Mouse (Mus musculus) erythroblast, adult 5-6 weeks (primary cell): ENCODE results near the gene Pkp4. TPM values are rescaled to one million over a fixed set of nuclear protein-coding genes. Genes with fewer than 3 reads are reported as not detected.

Experiments used
- ATAC-seq: replicated peaks from 2 replicates; pipeline ENCODE4 v1.8.0; 2016; ENCODE audit warnings: moderate number of reproducible peaks, mild to moderate bottlenecking, moderate TSS enrichment, inconsistent platforms; ENCODE audit not compliant: poor library complexity, low FRiP score, severe bottlenecking
- total RNA-seq, 2 experiments: library from RNA; stranded (forward) in 1 of 2; stranded (reverse) in 1 of 2; fragments of 150-400 nt in 1 of 2; fragments of 200-764, 138-1000 nt in 1 of 2; gene quantifications; 2 replicates each; pipeline versions ENCODE4 v1.2.3 to v1.2.4; 2015 to 2017; ENCODE audit warnings: low replicate concordance in 2 of 2

Pkp4 gene
- total RNA-seq, 2 experiments from 2014 or later, result 8.1 to 9.6 TPM

DNA sequence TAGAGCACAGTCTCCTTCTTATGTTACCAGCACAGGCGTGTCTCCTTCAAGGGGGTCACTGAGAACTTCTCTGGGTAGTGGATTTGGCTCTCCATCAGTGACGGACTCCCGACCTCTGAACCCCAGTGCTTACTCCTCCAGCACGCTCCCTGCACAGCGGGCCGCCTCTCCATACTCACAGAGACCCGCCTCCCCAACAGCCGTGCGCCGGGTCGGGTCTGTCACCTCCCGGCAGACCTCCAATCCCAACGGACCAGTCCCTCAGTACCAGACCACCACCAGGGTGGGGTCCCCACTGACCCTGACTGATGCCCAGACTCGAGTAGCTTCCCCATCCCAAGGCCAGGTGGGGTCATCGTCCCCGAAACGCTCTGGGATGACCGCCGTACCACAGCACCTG lies 147.4 kb downstream of the Pkp4 start:
- no peak for ATAC-seq

DNA sequence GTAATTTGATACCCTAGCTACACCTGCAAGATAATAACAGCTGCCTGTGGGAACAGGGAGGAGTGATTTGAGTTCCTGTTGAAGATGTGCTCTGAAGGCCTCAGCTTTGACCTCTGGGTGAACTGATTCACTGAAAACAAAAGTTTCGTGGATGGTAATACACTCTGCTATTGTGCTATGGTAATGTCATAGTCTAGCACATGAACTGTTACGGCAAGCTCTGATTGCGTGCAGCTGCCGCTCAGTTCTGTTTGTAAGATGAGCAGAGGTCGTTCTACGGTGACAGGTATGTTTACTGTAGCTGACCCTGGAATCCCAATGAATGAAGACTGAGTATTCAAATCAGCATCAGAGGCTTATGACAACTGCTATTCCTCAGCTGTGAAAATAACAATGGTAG lies 152.6 kb downstream of the Pkp4 start:
- no peak for ATAC-seq

DNA sequence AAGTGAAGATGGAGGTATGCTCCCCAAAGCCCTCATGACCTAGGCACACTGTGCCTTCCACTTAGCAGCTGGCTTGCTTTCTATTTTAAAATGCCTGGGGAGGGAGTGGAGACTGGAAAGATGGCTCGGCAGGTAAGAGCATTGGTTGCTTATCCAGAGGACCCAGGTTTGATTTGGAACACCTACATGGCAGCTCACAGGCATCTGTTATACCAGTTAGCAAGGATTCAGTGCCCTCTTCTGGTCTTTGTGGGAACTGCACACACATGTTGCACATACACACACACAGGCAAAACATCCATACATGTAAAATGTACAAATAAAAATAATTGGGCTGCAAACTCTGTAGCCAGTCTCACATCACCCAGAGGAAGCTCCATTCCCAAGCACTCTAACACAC lies 158.0 kb downstream of the Pkp4 start:
- no peak for ATAC-seq

DNA sequence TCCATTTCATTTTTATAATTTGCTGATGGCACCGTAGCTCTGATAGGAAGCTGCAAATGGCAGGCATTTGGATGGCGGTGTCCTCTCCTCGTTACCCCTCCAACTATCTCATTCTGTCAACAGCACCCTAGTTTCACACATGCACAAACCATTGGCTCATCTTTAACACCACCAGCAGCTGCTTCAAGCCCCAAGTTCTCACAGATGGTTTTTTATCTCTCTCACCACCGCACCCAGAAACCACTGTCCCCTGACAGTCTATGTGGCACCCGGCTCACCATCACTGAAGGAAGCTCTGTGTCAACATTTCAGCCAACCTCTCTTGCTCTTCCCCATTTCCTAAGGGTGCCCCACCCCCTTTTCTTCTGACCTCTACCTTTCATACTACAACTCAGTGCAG lies 167.3 kb downstream of the Pkp4 start:
- no peak for ATAC-seq

DNA sequence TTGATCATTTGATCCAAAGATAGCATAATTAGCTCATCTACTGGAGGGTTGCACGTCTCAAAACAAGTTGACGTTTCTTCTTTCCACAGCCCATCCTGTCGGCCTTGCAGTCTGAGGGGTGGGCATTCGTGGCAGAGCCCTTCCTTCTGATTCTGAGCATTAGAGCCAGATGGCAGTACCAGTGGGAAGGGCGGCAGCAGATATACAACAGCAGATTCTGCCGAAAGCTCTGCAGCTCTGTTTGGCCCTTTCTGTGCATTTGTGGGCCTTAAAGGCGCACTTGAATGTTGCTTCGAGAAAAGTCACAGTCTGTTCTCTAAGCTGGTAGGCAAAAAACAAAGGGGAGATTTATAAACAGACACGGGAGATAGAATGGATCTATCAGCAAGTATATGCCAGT lies 170.4 kb downstream of the Pkp4 start:
- ATAC-seq, result no peak

DNA sequence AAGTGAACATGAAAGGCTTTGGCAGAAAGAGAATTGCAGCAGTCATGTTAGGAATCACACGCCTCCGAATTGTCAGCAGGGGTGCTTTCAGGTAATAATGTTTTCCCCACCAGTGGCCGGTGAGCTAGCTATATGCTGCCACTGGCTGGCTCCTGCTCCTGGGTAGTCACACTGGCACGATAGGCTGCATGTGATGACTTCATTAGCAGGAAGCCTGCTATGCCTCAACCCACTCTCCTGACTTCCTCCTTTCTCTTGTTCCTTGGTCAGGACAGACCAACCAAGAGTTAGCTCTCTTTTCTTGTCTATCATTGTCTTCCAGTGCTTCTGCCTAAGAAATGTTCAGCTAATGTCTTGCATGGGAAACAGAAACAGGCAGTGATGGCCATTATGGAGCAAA lies 171.9 kb downstream of the Pkp4 start:
- no peak for ATAC-seq

DNA sequence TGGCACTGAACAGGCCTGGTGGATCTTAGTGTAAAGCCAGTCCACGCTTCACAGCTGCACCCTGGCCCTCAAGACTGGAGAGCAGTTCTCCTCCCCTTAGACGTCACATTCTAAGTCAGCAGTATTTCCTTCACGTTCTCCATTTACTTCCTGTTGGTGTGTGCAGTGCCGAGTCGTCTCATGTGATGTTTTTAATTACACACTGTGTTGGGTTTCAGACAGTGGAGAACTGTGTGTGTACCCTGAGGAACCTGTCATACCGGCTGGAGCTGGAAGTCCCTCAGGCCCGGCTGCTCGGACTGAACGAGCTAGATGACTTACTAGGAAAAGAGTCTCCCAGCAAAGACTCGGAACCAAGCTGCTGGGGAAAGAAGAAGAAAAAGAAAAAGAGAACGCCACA lies 177.9 kb downstream of the Pkp4 start:
- ATAC-seq, result no peak

DNA sequence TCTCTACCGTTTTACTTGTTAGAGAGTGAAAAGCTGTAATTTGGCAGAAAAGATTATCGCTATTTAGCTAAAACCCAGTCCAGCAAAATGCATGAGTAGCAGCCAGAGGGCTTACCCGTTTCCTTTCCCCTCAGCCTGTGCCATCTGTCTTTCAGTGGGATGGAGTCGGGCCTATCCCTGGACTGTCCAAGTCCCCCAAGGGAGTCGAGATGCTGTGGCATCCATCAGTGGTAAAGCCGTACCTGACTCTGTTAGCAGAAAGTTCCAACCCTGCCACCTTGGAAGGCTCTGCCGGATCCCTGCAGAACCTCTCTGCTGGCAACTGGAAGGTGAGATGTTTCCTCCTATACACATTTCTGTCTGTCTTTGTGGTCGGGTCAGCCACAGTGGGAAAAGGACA lies 178.3 kb downstream of the Pkp4 start:
- ATAC-seq, result no peak

DNA sequence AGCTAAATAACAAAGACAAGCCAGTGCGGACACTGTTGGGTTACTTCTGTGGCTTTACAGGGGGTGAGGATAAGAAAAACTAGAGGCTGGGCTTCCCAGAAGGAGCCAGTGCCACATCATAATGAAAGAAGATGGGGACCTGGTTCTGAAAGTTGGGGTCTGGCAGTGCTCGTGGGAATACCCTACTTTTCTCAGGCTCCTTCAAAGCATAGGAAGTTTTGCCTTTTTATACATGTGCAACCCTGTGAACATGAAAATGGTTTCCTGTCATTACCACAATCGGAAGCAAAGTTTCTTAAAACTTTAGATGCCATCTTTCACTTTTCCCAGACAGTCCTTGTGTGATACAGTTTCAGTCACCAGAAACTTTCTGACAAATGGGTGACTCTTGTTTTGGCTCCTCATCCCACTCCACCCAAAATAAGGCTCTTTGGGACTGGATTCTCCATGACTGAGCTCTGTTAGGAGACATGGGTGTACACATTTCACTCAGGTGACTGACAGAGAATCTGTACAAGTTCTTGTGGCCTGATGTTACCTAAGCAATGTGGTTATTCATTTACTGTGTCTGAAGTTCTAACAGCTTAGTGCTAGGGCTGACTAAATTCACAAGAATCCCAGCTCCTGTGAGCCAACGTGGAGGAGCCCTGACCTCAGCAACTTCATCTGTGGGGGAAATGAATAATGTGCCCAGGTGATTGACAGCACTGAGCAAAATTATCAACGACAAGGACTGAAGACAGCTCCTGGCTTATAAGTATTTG lies 179.3 kb downstream of the Pkp4 start:
- ATAC-seq, result no peak

DNA sequence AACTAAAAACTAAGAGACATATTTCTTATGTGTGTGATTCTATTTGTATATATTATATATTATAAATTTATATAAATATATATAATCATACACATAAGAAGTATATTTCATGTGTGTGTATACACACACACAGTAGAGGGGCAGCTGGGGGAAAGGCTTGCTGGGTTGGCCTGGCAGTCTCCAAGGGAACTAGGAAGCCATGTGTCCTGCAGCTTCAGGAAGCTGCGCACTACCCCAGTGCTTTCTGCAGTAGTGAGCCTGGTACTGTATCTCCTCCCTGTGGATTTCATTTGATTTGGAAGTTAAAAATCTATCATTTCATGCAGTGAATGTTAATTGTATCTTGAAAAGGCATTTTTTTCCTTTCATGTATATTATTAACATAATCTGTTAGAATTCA lies 180.2 kb downstream of the Pkp4 start:
- no peak for ATAC-seq

DNA sequence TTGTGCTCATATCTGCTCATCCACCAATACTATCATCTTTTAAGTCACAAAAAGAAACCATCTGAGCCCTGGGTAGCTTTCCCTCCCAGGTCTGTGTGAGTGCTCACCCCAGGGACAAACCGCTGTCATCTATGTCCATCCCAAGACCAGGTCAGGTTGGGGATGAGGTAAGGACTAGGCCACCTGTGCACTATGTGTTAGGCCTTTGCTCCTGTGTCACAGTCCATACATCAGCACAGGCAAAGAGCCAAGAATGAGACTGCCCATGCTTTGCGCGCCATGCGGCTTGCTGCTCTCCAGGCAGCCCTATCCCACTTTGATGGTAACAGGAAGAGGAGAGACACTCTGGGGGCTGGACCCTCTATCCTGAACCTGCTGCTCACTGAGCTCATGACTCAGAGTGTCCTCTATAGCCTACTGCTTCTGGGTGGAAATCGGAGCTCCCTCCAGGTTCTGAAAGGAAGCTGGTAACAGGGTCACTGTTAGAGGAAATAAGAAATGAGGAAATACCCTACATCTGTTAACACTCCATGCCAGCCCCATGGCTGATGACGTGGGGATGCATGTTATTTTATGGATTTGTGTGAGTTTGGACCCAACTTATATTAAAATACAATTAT lies 182.1 kb downstream of the Pkp4 start:
- ATAC-seq, result no peak

DNA sequence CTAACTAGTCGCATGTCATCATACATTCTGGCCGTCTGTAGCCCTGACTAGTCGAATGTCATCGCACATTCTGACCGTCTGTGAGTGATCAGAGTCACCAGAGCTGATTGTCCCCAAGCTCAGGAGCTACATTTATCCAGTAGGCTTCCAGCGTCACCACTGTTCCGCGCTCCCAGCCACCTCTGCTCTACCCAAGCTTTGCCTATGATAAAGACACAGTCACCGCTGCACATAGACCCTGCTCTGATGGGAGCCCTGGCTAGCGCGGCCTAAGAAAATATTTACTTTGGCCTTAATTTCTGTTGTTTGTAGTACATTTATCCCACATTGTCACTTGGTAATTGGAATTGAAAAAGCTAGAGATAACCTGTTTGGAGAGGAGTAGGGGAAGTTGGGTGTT lies 183.2 kb downstream of the Pkp4 start:
- no peak for ATAC-seq

DNA sequence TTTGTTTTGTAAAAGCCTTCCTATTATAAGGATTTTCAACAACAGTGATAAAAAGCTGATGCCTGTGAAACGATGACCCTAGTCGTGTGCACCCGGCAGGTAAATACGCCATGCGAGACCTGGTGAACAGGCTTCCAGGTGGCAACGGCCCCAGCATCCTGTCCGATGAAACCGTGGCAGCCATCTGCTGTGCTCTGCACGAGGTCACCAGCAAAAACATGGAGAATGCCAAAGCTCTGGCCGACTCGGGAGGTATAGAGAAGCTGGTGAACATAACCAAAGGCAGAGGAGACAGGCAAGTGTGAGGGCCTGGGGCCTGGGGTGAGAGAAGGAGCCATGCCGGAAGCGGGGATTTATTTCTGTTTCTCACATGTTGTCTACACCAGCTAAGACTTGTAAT lies 184.0 kb downstream of the Pkp4 start:
- no peak for ATAC-seq

DNA sequence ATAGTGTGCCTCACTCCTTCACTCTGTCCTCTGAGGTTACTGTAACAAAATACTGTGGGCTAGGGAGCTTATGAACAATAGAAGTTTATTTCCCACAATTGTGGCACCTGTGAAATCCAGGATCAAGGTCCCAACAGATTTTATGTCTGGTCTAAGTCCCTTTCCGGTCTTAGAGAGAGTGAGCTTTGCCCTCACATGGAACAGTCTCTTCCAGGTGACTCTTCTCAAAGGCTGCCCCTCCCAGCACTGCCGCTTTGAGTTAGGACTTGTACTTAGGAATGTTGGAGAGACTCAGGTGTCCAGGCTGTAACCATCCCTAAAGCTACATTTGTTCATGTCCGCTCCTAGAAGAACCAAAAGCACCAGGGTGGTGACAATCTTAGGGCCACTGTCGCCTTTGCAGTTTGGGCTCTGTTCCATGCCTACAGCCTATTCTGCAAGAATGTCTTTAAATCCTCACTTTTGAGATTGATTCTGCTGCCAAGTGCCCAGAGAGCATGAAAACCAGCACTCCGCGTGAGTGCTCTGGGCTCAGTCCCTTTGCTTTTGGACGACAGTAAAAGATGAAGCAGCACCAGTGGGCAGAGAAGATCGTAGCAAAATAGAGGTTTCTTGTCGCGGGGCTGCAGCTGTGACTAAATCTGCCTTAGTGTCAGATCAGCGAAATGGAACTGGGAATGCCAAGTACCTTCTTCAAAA lies 184.6 kb downstream of the Pkp4 start:
- ATAC-seq, result no peak

DNA sequence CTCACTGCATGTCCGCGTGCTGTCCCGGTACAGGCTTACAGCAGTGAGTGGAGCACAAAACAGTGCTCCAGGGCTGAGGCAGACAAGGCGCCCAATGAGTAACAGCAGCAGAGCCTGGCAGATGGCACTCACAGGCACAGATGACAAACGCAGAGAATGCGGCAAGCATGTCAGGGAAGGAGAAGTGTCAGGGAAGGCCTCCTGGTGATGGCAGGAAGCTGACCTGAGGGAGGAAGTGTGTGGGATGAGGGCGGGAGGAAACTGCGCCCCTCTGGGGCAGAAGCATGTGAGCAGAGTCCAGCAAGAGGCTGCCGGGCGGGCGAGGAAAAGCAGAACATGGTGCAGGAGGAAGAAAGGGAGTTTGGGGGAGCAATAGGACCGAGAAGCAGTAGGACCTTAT lies 185.8 kb downstream of the Pkp4 start:
- no peak for ATAC-seq

DNA sequence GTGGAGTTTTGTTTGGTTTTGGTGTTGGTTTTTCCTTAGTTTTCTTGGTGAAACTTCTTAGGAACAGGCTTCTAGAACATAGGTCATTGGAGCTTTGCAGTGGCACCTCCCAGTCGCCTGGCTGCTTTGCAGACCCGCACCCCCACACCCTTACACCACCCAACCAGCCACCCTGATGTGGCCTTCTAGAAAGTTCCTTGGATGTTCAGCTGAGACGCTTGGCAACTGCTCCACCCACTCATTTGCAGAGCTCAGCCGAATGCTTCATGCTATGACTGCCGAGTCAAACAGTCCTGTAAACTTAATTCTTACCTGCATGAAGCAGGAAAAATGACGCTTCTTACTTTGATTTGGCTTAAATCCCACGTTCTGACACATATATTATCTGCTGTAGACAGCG lies 187.9 kb downstream of the Pkp4 start:
- ATAC-seq, result no peak

DNA sequence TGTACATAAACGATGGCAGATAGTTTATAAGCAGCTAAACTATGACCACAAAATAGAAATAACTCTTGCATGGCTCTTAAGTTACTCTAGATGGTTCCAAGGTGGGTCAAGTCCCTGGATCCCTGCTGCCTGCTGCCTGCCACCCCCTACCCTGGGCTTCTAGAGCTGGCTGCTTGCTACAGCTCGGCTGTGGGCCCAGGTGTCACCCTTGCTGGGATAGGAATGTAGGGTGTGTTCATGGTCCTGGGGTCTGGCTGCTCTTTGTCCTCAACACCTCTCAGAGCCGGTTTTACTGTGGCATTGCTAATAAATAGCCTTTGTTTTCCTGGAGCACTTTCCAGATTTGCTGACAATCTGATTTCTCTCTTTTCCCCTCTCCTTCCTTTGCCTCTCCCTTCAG lies 189.4 kb downstream of the Pkp4 start:
- ATAC-seq, result no peak

DNA sequence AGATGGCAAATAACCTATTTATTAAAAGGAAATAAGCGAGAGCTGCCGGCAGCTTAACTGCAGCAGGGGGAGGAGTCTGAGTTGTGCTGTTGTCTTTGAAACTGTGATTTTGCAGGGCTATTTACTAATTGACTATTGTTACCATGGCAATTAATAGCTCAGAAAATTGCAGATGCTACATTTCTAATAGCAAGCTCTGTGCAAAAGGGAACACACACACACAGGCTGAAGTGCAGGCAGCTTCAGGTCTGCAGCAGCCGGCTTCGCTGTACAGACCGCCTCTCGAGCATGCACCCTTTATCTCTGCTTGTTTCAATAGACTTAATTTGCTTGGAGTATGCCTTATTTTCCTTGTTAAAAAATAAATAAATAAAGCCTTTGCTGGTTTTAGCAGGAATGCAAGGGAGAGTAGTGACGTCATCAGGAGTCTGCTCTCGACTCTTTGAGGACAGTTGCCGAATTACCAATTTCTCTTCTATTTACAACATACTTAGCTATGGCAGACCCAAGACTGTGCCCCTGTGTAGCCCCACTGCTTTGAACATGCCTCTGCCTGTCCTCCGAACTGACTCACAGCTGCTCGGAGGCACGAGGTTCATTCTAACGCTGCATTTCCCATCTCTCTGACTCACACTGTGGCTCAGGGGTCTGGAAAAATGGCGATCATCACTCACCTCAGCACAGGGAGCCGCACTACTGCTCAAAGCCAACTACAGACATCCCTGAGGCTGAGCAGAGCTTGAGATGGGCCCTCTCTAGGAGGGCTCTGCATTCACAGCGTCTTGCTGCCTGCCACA lies 190.9 kb downstream of the Pkp4 start:
- no peak for ATAC-seq

DNA sequence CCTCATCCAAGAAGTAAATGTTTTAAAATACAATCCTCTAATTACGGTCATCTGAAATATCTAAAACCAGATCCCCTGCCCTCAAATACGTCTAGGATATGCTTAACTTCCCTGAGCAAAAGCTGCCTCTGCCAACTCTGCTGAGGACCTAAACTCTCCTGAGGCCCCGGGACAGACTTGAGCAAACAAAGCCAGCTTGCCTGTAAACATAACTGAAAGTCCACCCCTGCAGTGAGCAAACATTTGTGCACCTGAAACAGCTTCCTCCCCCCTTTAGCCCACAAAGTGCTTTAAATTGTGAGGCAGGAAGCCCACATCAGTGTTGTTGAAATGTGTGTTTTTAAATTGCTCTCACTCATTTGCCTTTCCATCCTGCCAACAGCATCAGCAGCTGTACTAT lies 193.2 kb downstream of the Pkp4 start:
- ATAC-seq, result no peak

DNA sequence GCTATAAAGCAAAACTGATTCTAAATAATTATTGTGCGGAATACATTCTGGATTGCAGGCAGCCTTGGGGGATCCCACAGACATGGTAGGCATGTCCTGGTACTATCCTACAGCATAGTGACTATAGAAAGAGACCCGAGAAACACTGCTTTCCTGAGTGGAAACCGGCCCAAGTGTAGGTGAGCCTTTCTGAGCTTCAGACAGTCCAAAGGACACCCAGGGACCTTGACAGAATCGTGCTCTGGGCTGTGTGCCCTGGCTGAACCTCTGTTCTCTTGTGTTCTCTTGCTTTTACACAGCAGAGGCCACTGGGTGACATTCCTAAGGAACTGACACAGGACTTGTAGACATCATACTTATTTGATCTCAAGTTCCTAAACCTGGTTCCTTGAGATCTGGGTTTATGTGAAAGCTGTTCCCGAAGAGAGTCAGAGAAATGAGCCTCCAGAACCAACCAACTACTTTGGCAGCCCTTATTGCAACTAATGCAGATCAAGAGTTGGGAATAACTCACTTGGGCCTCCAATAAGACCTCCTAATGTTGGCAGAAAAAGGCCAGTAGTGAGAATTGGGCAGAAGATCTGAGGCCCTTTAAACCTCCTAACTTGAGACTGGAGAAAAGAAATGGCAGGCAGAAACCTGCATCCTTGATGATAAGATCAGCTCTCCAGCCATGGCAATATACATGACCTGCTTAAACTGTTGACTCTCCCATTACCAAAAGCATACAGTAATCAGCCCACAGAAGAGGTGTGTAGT lies 195.1 kb downstream of the Pkp4 start:
- no peak for ATAC-seq
